24 mouse cellular contexts compared by ENCODE assay signal in genomic region chr6:37478481-37478880, GRCm38 (mm10). TPM values are rescaled to one million over a fixed set of nuclear protein-coding genes. Genes with fewer than 3 reads are reported as not detected.
A peak's percentile ranks its signal among the peaks of the same experiment; 100 is the strongest.
DNase-seq lines count a peak whose midpoint lies in the region; ATAC-seq lines count a peak whose summit lies in the region.
"Had no signal": no experiment of that assay in that cellular context is flagged by ENCODE, and none has a peak within 500 bp of the region (broad histone marks: within the 10 kb centered on the region; RNA-seq: fewer than 3 reads in every experiment).

No protein-coding gene starts in this region.

- H3K4me1 ChIP-seq in heart, embryonic 12.5 days (replicated peaks): no peaks in the 10 kb centered on the region
- no peaks in the 10 kb centered on the region for H3K4me1 ChIP-seq in heart, embryonic 10.5 days
- peaks cover 14% of the 10 kb centered on the region; the same call in 1 of the 2 replicates for H3K4me1 ChIP-seq in liver, embryonic 12.5 days
- no peaks in the 10 kb centered on the region; the same call in 1 of the 2 replicates for H3K4me1 ChIP-seq in liver, embryonic 11.5 days (replicated peaks; ENCODE audit: control insufficient read depth, insufficient read depth, low read length)
- H3K4me1 ChIP-seq in liver, embryonic 13.5 days (replicated peaks): peaks cover 18% of the 10 kb centered on the region

- no peak overlapping the region for H3K27ac ChIP-seq in heart, embryonic 12.5 days (ENCODE audit: poor library complexity, severe bottlenecking)
- H3K27ac ChIP-seq in heart, embryonic 10.5 days: no peak overlapping the region
- H3K27ac ChIP-seq in liver, embryonic 12.5 days: no peak overlapping the region
- no peak overlapping the region for H3K27ac ChIP-seq in liver, embryonic 11.5 days (ENCODE audit: low read depth, low read length)
- H3K27ac ChIP-seq in liver, embryonic 13.5 days: no peak overlapping the region

- H3K36me3 ChIP-seq in heart, embryonic 12.5 days: no peaks in the 10 kb centered on the region
- no peaks in the 10 kb centered on the region for H3K36me3 ChIP-seq in heart, embryonic 10.5 days
- H3K36me3 ChIP-seq in liver, embryonic 12.5 days: no peaks in the 10 kb centered on the region
- H3K36me3 ChIP-seq in liver, embryonic 11.5 days (ENCODE audit: control insufficient read depth, insufficient read depth, low read length): no peaks in the 10 kb centered on the region
- H3K36me3 ChIP-seq in liver, embryonic 13.5 days: no peaks in the 10 kb centered on the region
- H3K36me3 ChIP-seq: G1E had no signal

- ATAC-seq in heart, embryonic 12.5 days (ENCODE audit: insufficient number of reproducible peaks, low FRiP score): peak; percentile 71
- peak; percentile 54; the same call in 1 of the 2 replicates for ATAC-seq in liver, embryonic 12.5 days
- no peak for ATAC-seq in liver, embryonic 11.5 days (replicated peaks; ENCODE audit: low FRiP score)
- ATAC-seq in liver, embryonic 13.5 days (ENCODE audit: low read depth): peak; percentile 68
- ATAC-seq: activated CD4-positive, CD25-positive, alpha-beta regulatory T cell, adult 4 months; CD4-positive, CD25-positive, alpha-beta regulatory T cell, adult 4 months; Patski had no signal

- H3K4me2 ChIP-seq in heart, embryonic 12.5 days: no peak overlapping the region
- no peak overlapping the region for H3K4me2 ChIP-seq in liver, embryonic 12.5 days
- H3K4me2 ChIP-seq in liver, embryonic 11.5 days: no peak overlapping the region
- H3K4me2 ChIP-seq in liver, embryonic 13.5 days: no peak overlapping the region

- no peaks in the 10 kb centered on the region for H3K9me3 ChIP-seq in heart, embryonic 12.5 days (replicated peaks)
- no peaks in the 10 kb centered on the region for H3K9me3 ChIP-seq in heart, embryonic 10.5 days
- no peaks in the 10 kb centered on the region for H3K9me3 ChIP-seq in liver, embryonic 12.5 days (replicated peaks)
- H3K9me3 ChIP-seq in liver, embryonic 11.5 days (ENCODE audit: control insufficient read depth, low read length): no peaks in the 10 kb centered on the region
- H3K9me3 ChIP-seq in liver, embryonic 13.5 days (replicated peaks): no peaks in the 10 kb centered on the region
- H3K9me3 ChIP-seq: G1E had no signal

- H3K9ac ChIP-seq in heart, embryonic 12.5 days: no peak overlapping the region
- no peak overlapping the region for H3K9ac ChIP-seq in liver, embryonic 12.5 days
- no peak overlapping the region for H3K9ac ChIP-seq in liver, embryonic 11.5 days (ENCODE audit: low read depth, low read length)
- H3K9ac ChIP-seq in liver, embryonic 13.5 days: no peak overlapping the region

- DNase-seq in heart, adult 11 months: peak; percentile 57
- no peak for DNase-seq in heart, adult 9 months (ENCODE audit: low spot score in 2 of 2)
- no peak for DNase-seq in heart, embryonic 10.5 days (ENCODE audit: low spot score)
- DNase-seq in liver, embryonic 11.5 days (ENCODE audit: low spot score): no peak
- no peak for DNase-seq in liver, embryonic 13.5 days
- DNase-seq in liver: no peak
- DNase-seq: adrenal gland, adult 2 months; adrenal gland, adult 8-10 months; adrenal gland, postnatal 10 days; adrenal gland, postnatal 14 days; adrenal gland, postnatal 25 days; adrenal gland, postnatal 36 days; B cell, adult 2 months; cerebellum, adult 11 months; cerebellum, adult 11-12 months had no signal

- H3K4me3 ChIP-seq in heart, embryonic 12.5 days: no peak overlapping the region
- no peak overlapping the region for H3K4me3 ChIP-seq in heart, embryonic 10.5 days
- H3K4me3 ChIP-seq in liver, embryonic 12.5 days: no peak overlapping the region
- H3K4me3 ChIP-seq in liver, embryonic 11.5 days (ENCODE audit: low read depth, low read length): no peak overlapping the region
- no peak overlapping the region for H3K4me3 ChIP-seq in liver, embryonic 13.5 days (replicated peaks)

- 77% methylated on average over 2 of the region's 2 CpGs for WGBS in heart, embryonic 12.5 days
- 83% methylated on average over 2 of the region's 2 CpGs for WGBS in heart, embryonic 10.5 days
- WGBS in liver, embryonic 12.5 days (ENCODE audit: insufficient replicate concordance): 80% methylated on average over 2 of the region's 2 CpGs
- WGBS in liver, embryonic 11.5 days: 92% methylated on average over 2 of the region's 2 CpGs
- 73% methylated on average over 2 of the region's 2 CpGs for WGBS in liver, embryonic 13.5 days (ENCODE audit: insufficient replicate concordance)

- no peaks in the 10 kb centered on the region for H3K27me3 ChIP-seq in heart, embryonic 12.5 days (replicated peaks)
- no peaks in the 10 kb centered on the region for H3K27me3 ChIP-seq in heart, embryonic 10.5 days (ENCODE audit: insufficient read depth, poor library complexity, severe bottlenecking)
- H3K27me3 ChIP-seq in liver, embryonic 12.5 days (replicated peaks): no peaks in the 10 kb centered on the region
- H3K27me3 ChIP-seq in liver, embryonic 11.5 days (replicated peaks; ENCODE audit: control insufficient read depth, insufficient read depth, low read length): no peaks in the 10 kb centered on the region
- no peaks in the 10 kb centered on the region for H3K27me3 ChIP-seq in liver, embryonic 13.5 days
- H3K27me3 ChIP-seq: CH12.LX, Patski had no signal

RNA-seq across cellular contexts. Expression of gene Creb3l2, which starts 36.5 kb away (rescaled TPM):
- 49.4 and 52.2 TPM in 2 replicates for polyA plus RNA-seq in heart, embryonic 12.5 days (2016; fragmentation: Nextera tagmentation; extraction: Ambion mirVana)
- polyA plus RNA-seq in heart, embryonic 10.5 days (2016; fragmentation: Nextera tagmentation; extraction: Ambion mirVana): 33.5 and 36.3 TPM in 2 replicates
- 5.0 and 5.1 TPM in 2 replicates for polyA plus RNA-seq in liver, embryonic 12.5 days (2016; fragmentation: Nextera tagmentation; extraction: Ambion mirVana)
- 12.8 and 12.9 TPM in 2 replicates for polyA plus RNA-seq in liver, embryonic 11.5 days (2014; fragmentation: Nextera tagmentation; extraction: Ambion mirVana)
- polyA plus RNA-seq in liver, embryonic 13.5 days (2015; fragmentation: Nextera tagmentation; extraction: Ambion mirVana): 2.7 TPM in 2 replicates
- polyA plus RNA-seq: G1E had no signal

RNA-seq across cellular contexts. Expression of gene Akr1d1, which starts 51.5 kb away (rescaled TPM):
- not detected in 2 replicates for polyA plus RNA-seq in heart, embryonic 12.5 days (2016; fragmentation: Nextera tagmentation; extraction: Ambion mirVana)
- polyA plus RNA-seq in heart, embryonic 10.5 days (2016; fragmentation: Nextera tagmentation; extraction: Ambion mirVana): not detected in 2 replicates
- 0.19 and 0.36 TPM in 2 replicates for polyA plus RNA-seq in liver, embryonic 12.5 days (2016; fragmentation: Nextera tagmentation; extraction: Ambion mirVana)
- 0.15 and 0.26 TPM in 2 replicates for polyA plus RNA-seq in liver, embryonic 11.5 days (2014; fragmentation: Nextera tagmentation; extraction: Ambion mirVana)
- polyA plus RNA-seq in liver, embryonic 13.5 days (2015; fragmentation: Nextera tagmentation; extraction: Ambion mirVana): 0.73 and 1.2 TPM in 2 replicates
- polyA plus RNA-seq: activated CD4-positive, CD25-positive, alpha-beta regulatory T cell, adult 4 months; brain, embryonic 14.5 days; C2C12; CD4-positive, CD25-positive, alpha-beta regulatory T cell, adult 4 months; G1E; Patski had no signal
